In genomic region chr12:113155887-113156539, GRCm38 (mm10) we compare ENCODE assay signal across 7 mouse cellular contexts. TPM values are rescaled to one million over a fixed set of nuclear protein-coding genes. Genes with fewer than 3 reads are reported as not detected.
DNase-seq lines count a peak whose midpoint lies in the region; ATAC-seq lines count a peak whose summit lies in the region.

TSS of gene Tedc1 (plus strand) at chr12:113156421.

- H3K4me2 ChIP-seq in embryonic facial prominence, embryonic 11.5 days (ENCODE audit: low read depth, low read length), result peak within 1 kb of the TSS; percentile 76
- peak within 1 kb of the TSS; percentile 84 for H3K4me2 ChIP-seq in limb, embryonic 11.5 days (ENCODE audit: low read depth, severe bottlenecking)
- H3K4me2 ChIP-seq in midbrain, embryonic 14.5 days (ENCODE audit: low read length), result peak within 1 kb of the TSS; percentile 85

- H3K9ac ChIP-seq in embryonic facial prominence, embryonic 11.5 days (replicated peaks; ENCODE audit: low read length), result peak within 1 kb of the TSS; percentile 64
- H3K9ac ChIP-seq in limb, embryonic 11.5 days (ENCODE audit: low read length), result peak within 1 kb of the TSS; percentile 59
- H3K9ac ChIP-seq in midbrain, embryonic 14.5 days (replicated peaks; ENCODE audit: low read length), result peak within 1 kb of the TSS; percentile 48

- H3K27me3 ChIP-seq in embryonic facial prominence, embryonic 11.5 days (ENCODE audit: control insufficient read depth, insufficient read depth, low read length), result peaks cover 2% of the 10 kb centered on the region
- peaks cover 6% of the 10 kb centered on the region for H3K27me3 ChIP-seq in limb, embryonic 11.5 days (ENCODE audit: control insufficient read depth, insufficient read depth, low read length)
- peaks cover 10% of the 10 kb centered on the region; the same call in 1 of the 2 replicates for H3K27me3 ChIP-seq in midbrain, embryonic 14.5 days (ENCODE audit: control insufficient read depth, insufficient read depth, low read length)

- ATAC-seq in embryonic facial prominence, embryonic 11.5 days (replicated peaks; ENCODE audit: insufficient number of reproducible peaks, low FRiP score, low TSS enrichment, low read depth), result peak; percentile 98
- ATAC-seq in granulocyte monocyte progenitor cell, adult 5-6 weeks (replicated peaks; ENCODE audit: poor library complexity, severe bottlenecking), result peak; percentile 74
- ATAC-seq in limb, embryonic 11.5 days (ENCODE audit: insufficient number of reproducible peaks, low FRiP score, low TSS enrichment, low read depth), result peak; percentile 94
- peak; percentile 97 for ATAC-seq in midbrain, embryonic 14.5 days (ENCODE audit: low FRiP score, low TSS enrichment)

- peak within 1 kb of the TSS; percentile 62 for H3K4me3 ChIP-seq in embryonic facial prominence, embryonic 11.5 days (ENCODE audit: low read depth, low read length)
- H3K4me3 ChIP-seq in limb, embryonic 11.5 days (ENCODE audit: low read depth, low read length), result peak within 1 kb of the TSS; percentile 62
- H3K4me3 ChIP-seq in midbrain, embryonic 14.5 days (replicated peaks; ENCODE audit: low read depth, low read length), result peak within 1 kb of the TSS; percentile 61

- no peaks in the 10 kb centered on the region for H3K9me3 ChIP-seq in embryonic facial prominence, embryonic 11.5 days (replicated peaks; ENCODE audit: control insufficient read depth, low read length)
- H3K9me3 ChIP-seq in limb, embryonic 11.5 days (ENCODE audit: control insufficient read depth, low read length), result no peaks in the 10 kb centered on the region
- no peaks in the 10 kb centered on the region for H3K9me3 ChIP-seq in midbrain, embryonic 14.5 days (ENCODE audit: control insufficient read depth, low read length)

- H3K27ac ChIP-seq in embryonic facial prominence, embryonic 11.5 days (replicated peaks; ENCODE audit: low read depth, low read length), result peak within 1 kb of the TSS; percentile 25
- no peak within 1 kb of the TSS for H3K27ac ChIP-seq in limb, embryonic 11.5 days (replicated peaks; ENCODE audit: low read depth, low read length)
- H3K27ac ChIP-seq in midbrain, embryonic 14.5 days (replicated peaks; ENCODE audit: low read depth, low read length), result peak within 1 kb of the TSS; percentile 61

- H3K36me3 ChIP-seq in embryonic facial prominence, embryonic 11.5 days (replicated peaks; ENCODE audit: control insufficient read depth, insufficient read depth, low read depth, low read length), result no peaks in the 10 kb centered on the region
- H3K36me3 ChIP-seq in limb, embryonic 11.5 days (ENCODE audit: control insufficient read depth, insufficient read depth, low read length), result 0 out of 2 replicates have a peak, but pooled peaks cover 2% of the 10 kb centered on the region
- no peaks in the 10 kb centered on the region for H3K36me3 ChIP-seq in midbrain, embryonic 14.5 days (ENCODE audit: control insufficient read depth, insufficient read depth, low read length)

- peaks cover 5% of the 10 kb centered on the region; the same call in 1 of the 2 replicates for H3K4me1 ChIP-seq in embryonic facial prominence, embryonic 11.5 days (ENCODE audit: control insufficient read depth, insufficient read depth, low read length)
- peaks cover 9% of the 10 kb centered on the region for H3K4me1 ChIP-seq in limb, embryonic 11.5 days (ENCODE audit: control insufficient read depth, insufficient read depth, low read length)
- H3K4me1 ChIP-seq in midbrain, embryonic 14.5 days (ENCODE audit: control insufficient read depth, insufficient read depth, low read length), result peaks cover 20% of the 10 kb centered on the region

- DNase-seq in adrenal gland, postnatal 14 days, result peak; percentile 100
- peak; percentile 99 for DNase-seq in embryonic facial prominence, embryonic 11.5 days (ENCODE audit: low spot score)
- peak; percentile 99 for DNase-seq in kidney, adult 18-20 months
- DNase-seq in limb, embryonic 11.5 days (ENCODE audit: low spot score), result peak; percentile 99
- DNase-seq in midbrain, embryonic 14.5 days, result peak; percentile 100
- peak; percentile 99 for DNase-seq in spleen, adult 18-20 months

- WGBS in embryonic facial prominence, embryonic 11.5 days, result under 1% methylated on average over 46 of the region's 46 CpGs
- WGBS in limb, embryonic 11.5 days, result under 1% methylated on average over 46 of the region's 46 CpGs
- WGBS in midbrain, embryonic 14.5 days, result under 1% methylated on average over 46 of the region's 46 CpGs

RNA-seq across cellular contexts. Expression of gene Tedc1, which starts in this region (rescaled TPM):
- total RNA-seq in adrenal gland, postnatal 14 days (2021), result 3.1 and 3.7 TPM in 2 replicates
- polyA plus RNA-seq in embryonic facial prominence, embryonic 11.5 days (2014; fragmentation: Nextera tagmentation; extraction: Ambion mirVana), result 26.4 and 27.4 TPM in 2 replicates
- 6.5 and 11.1 TPM in 2 replicates for total RNA-seq in granulocyte monocyte progenitor cell, adult 5-6 weeks (2014; fragmentation: Nextera tagmentation)
- total RNA-seq in granulocyte monocyte progenitor cell, adult 5-6 weeks (2017), result 6.1 and 22.6 TPM in 2 replicates
- 39.9 and 41.3 TPM in 2 replicates for polyA plus RNA-seq in limb, embryonic 11.5 days (2014; fragmentation: Nextera tagmentation; extraction: Ambion mirVana)
- 11.9 and 14.1 TPM in 2 replicates for polyA plus RNA-seq in midbrain, embryonic 14.5 days (2014; fragmentation: Nextera tagmentation; extraction: Ambion mirVana)
